Mouse (Mus musculus) retina, postnatal 7 days (tissue): ENCODE results near the gene Ipo8.
A peak's percentile ranks its signal among the peaks of the same experiment; 100 is the strongest.

Experiments
- DNase-seq: peaks from one replicate; pipeline ENCODE4 v3.0.0-alpha.2; 2012; ENCODE audit warnings: low read depth, low spot score

Gene Ipo8

GRCm38 (mm10) chr6:148830748-148831727 is at the start of gene Ipo8:
Gene Ipo8 (minus strand): TSS chr6:148831467.
- peak; percentile 90 for DNase-seq

DNA sequence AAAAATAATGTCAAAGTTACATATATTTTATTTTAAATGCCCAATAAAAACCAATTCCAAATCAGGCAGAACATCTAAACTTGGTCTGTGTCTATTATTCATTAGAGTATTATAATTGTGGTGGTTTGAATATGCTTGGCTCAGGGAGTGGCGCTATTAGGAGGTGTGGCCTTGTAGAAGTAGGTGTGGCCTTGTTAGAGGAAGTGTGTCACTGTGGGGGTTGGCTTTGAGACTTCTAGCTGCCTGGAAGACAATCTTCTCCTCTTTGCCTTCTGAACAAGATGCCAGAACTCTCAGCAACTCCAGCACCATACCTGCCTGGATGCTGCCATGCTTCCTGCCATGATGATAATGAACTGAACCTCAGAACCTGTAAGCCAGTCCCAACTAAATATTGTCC is 42.6 kb upstream of the Ipo8 start:
- DNase-seq = no peak

DNA sequence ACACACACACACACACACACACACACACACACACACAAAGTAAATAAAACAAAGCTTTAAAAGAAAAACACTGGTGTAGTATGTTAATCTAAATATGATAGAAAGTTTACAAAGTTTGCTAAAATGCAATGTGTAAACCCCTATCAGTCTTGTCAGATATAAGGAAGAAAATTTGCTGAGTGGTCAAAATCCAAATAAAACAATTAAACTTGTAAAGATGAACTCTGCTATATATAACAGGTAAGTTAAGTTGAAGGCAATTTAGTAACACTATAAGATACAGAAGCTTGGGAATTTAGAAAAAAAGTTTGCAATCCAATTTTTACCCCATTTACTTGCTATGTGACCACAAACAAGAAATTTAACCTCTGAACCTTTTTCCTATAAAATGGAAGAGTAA is 14.4 kb upstream of the Ipo8 start:
- no peak for DNase-seq

DNA sequence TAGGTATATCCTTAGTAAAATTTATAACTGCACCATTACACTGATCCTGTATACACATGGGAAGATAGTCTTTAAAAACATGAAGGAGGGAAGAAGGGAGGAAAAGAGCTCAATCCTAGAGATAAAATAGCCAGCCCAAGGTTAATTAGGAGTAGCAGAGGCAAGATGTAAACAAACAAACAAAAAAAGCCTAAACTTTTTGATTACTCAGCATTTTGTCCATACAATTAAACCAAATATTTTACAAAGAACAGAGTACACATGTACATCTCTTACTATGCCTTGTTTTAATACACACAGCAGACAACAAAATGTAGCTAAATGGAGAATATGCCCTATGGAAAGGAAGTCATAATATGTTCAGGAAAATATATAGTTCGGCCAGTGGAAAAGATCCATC is 10.5 kb upstream of the Ipo8 start:
- DNase-seq = no peak

- DNase-seq = no peak
These were observed 7.2 kb upstream of the Ipo8 start for GRCm38 (mm10) chr6:148838460-148838859.

DNA sequence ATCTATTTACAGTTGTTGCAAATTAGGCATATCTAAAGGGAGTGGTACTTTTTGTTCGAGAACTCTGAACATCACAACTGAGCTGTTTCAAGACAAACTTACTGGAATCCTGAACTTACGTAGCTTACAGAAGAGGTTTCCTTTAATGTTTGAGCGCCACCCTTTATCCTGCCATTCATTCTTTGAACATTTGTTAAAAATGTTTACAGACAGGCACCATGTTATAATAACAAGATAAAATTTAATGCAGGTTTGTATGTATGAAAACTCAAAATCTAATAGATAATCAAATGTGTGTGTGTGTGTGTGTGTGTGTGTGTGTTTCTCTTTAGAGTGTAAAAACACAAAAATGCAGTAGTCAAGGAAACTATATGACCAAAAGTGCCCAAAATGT is 458 bp upstream of the Ipo8 start:
- DNase-seq = no peak

- DNase-seq = no peak
These were observed 916 bp downstream of the Ipo8 start for GRCm38 (mm10) chr6:148830355-148830747.

GRCm38 (mm10) chr6:148826119-148826518 is 5.1 kb downstream of the Ipo8 start:
- no peak for DNase-seq

DNA sequence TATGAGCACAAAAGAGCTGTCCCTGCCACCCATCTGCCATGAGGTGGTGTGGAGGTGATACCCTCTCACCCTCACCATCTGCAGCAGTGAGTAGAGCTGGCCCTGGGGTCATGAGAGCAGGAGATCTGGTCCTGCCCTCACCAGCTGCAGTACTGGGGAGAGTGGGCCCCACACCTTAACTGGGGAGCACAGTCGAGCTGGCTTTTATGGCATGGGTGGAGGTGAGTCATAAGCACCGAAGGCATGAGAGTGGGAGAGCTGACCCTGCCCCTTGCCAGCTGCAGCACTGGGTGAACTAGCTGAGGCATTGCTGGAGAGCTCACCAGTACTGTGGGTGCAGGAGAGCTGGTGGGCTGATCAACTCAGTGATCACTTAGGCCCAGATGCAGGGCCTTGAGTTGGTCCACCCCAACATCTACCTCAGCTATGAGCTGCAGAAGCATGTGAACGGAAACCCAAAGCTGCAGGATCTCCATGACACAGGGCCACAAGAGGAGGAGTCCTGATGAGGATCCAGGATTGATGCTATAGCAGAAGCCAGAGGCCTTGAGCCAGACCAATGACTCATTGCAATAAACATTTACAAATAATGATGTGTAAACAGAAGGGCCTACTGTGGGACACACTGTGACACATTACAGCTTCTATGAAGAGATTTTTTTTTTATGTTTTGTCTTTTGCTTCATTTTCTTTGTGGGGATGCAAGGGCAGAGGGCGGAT is 12.5 kb downstream of the Ipo8 start:
- no peak for DNase-seq

DNA sequence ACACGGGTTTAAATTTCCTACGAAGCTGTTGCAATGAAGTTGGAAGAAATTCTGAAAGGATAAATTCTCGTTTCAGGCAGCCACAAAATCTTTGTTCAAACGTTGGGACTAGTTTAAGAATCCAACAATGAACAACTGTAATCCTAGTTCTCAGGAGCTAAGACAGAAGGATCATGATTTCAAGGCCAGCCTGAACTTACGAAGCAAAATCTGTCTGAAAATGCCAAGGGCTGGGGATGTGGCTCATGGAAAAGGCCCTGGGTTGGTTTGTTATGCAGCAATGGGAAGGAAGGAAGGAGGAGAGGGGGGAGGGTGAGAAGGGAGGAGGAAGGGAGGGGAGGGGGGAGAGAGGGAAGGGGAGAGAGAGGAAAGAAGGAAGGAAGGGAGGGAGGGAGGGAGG is 14.5 kb downstream of the Ipo8 start:
- DNase-seq = no peak

DNA sequence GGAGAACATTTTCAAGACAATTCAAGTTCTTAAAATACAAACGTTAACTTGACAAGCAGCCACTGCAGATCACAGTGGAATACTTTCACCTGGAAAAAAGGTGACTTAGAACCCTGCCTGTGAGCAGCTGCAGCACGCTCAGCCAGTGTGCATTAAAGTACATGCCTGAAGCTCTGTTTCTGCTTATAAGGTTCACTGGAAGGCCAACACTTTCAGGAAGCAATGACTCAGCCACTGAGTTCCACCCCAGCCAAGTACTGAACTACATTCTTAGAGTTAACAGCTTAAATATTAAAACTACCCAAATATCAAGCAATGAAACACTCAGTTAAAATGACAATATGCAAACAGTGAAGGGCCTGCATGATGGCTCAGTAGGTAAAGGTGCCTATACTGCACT is 20.1 kb downstream of the Ipo8 start:
- no peak for DNase-seq

DNA sequence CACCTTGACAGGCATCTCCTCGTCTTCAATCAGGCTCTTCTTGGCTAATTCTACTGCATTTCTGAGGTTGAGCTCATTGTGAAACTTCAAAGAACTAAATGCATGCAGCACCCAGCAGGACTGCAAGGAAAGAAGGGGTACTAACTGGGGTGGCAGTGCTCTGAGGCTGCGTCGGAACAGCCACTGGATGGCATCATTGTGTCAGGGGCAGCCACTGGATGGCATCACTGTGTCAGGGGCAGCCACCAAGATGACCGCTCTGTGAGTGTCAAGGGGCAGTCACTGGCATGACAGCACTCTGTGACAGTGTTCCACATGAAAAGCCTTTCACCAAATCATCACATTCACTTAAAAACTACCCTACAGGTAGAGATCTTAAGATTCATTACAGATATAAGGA is 31.5 kb downstream of the Ipo8 start:
- DNase-seq = no peak

DNA sequence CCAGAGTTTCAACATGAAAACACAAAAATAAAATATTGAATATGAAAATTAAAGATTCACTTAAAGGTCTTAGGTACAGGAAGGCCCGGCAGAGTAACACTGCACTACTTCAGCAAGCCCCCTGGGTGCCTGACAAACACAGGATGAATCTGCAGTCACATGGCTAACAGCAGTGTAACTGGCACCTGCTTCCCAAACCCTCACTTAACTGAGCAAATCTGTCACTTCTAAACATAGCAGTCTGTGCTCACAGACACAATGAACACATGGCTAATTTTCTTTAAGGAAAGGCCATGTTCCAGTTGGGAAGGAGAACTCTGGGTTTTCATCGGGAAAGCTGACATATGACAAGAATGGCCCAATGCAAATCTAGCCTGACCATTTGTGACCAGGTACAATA is 36.1 kb downstream of the Ipo8 start:
- no peak for DNase-seq

DNA sequence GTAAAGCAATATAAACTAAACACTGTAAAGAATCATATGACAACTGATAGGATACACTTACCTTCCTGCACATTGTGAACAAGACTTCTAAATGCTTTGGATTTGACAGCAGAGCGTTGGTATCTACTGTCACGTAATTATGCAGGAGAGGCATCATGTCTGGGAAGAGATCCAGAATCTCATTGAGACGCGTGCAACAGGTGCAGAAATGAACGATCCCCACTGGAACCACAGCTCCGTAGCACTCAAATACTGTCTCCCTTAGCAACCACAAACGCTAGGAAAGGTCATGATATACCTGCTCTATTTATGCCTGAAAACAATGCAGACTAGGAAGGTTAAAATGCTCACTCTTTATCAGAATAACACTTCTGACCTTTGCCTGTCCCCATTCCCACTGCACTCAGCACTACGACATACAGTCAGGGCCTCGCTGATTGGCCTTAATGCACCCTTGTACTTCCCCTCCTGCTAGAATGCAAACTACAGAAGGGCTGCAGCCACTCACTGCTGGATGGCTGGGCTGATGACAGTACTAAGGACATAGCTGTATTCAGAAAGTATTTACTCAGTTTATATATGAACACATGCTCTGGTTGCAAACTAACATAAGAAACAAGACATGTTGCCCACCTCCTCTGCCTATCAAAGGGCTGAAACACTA is 42.1 kb downstream of the Ipo8 start:
- no peak for DNase-seq

GRCm38 (mm10) chr6:148786186-148786585 is 45.1 kb downstream of the Ipo8 start:
- DNase-seq = no peak

GRCm38 (mm10) chr6:148784418-148784817 is 46.8 kb downstream of the Ipo8 start:
- no peak for DNase-seq

GRCm38 (mm10) chr6:148776236-148776635 is 55.0 kb downstream of the Ipo8 start:
- DNase-seq = no peak

DNA sequence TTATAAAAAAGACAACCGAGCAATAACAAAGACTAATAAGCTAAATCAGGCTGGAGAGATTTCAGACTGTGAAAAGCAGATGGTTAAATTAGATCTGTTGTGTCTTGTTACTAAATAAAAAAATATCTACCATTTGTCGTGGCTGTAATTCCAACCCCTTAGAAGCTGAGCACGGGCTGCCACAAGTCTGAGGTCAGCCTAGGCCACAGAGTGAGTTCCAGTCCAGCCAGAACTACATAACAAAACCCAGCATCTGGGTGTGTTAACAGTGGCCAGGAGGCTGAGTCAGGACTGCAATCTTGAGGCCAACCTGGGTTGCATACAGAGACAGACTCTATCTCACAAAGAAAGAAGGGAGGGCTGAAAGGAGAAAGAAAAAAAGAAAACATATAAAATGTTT is 59.8 kb downstream of the Ipo8 start:
- DNase-seq = no peak

GRCm38 (mm10) chr6:148768419-148768818 is 62.8 kb downstream of the Ipo8 start:
- no peak for DNase-seq

- no peak for DNase-seq
These were observed 64.0 kb downstream of the Ipo8 start for GRCm38 (mm10) chr6:148767228-148767627.

DNA sequence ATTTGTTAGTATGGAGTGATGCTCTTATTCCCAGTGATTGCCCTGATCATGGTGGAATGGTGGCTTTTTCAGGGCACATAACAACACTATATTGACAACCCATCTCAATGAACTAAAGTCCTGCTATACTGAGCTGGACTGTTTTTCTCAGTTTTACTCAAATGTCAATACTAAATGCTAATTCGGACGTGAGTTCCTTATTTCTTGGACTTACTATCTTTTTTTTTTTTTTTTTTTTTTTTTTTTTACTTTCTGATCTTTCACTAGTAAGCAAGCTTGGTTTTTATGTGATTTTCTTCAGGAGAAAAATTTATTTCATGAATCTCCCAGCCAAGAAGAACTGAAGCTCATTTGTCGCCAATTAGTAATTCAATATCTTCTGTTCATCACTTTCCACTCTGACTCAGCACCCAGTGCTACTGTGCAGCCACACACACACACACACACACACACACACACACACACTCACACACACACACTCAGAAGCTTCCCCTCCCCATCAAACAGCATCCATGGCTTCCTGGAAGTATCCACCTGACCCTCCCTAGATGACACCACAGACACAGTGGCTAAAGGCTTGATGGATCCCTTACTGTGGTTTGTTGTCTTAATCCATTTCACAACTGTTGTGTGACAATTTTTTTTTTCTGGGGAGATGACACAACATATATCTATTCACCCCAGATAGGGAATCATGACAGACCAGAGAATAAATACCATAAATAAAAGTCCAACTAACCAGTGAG is 69.1 kb downstream of the Ipo8 start:
- no peak for DNase-seq

DNA sequence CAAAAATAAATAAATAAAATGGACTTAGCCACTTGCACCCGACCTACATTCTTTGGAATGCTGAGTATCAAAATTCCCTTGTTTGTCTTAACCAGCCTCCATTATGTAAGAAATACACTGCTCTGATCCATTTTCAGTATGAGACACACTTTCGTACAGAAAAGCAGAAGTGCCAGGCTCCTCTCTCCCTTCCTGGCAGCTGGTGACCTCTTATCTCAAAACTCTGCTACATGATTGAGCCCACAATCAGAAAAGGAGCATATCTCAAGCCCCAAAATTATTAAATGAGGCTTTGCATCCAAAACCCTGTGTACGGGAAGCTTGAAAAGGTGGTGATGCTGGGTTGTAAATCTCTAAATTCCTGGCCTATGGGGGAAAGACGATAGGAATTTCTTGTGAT is 69.8 kb downstream of the Ipo8 start:
- no peak for DNase-seq
